Mouse (Mus musculus): ENCODE measurements around the gene Flot2. TPM values are rescaled to one million over a fixed set of nuclear protein-coding genes. Genes with fewer than 3 reads are reported as not detected.
A peak's percentile ranks its signal among the peaks of the same experiment; 100 is the strongest.

Flot2 gene
- polyA plus RNA-seq (2015; fragmentation: Nextera tagmentation; extraction: Ambion mirVana): 23.1 and 25.9 TPM in 2 replicates

GRCm38 (mm10) chr11:78037831-78038752 lies at the start of gene Flot2:
Flot2 (plus strand) TSS chr11:78037931.
- H3K36me3 ChIP-seq (replicated peaks; ENCODE audit: insufficient read depth, low read length): peaks cover 7% of the 10 kb centered on the region; the same call in 1 of the 2 replicates

GRCm38 (mm10) chr11:77989071-77989690 lies 48.5 kb upstream of the Flot2 start:
- Histone ChIP-seq H3K9ac (replicated peaks) (no peak overlapping the region), H3K36me3 (replicated peaks; ENCODE audit: insufficient read depth, low read length) (peaks cover 35% of the 10 kb centered on the region), H3K4me3 (ENCODE audit: low read depth, low read length) (no peak overlapping the region), H3K27ac (ENCODE audit: low read depth) (no peak overlapping the region), H3K27me3 (ENCODE audit: insufficient read depth, low read length) (no peaks in the 10 kb centered on the region), H3K9me3 (ENCODE audit: low read length) (no peaks in the 10 kb centered on the region), H3K4me1 (ENCODE audit: insufficient read depth) (0 out of 2 replicates have a peak, but pooled peaks cover 6% of the 10 kb centered on the region), H3K4me2 (ENCODE audit: low read depth, low read length) (no peak overlapping the region)
- TF ChIP-seq EP300 (IDR thresholded peaks at IDR 0.05; ENCODE audit: low read depth): no peak
- TF ChIP-seq CTCF (IDR thresholded peaks at IDR 0.05; ENCODE audit: low read depth): no peak
- WGBS (ENCODE audit: insufficient replicate concordance): 91% methylated on average over 13 of the region's 13 CpGs
- no peak for ATAC-seq
- DNase-seq: no peak

More at GRCm38 (mm10) chr11:78037831-78038752, at the start of gene Flot2:
- Histone ChIP-seq H3K9ac (replicated peaks) (peak within 1 kb of the TSS; percentile 80), H3K27ac (ENCODE audit: low read depth) (peak within 1 kb of the TSS; percentile 86), H3K4me1 (ENCODE audit: insufficient read depth) (peaks cover 23% of the 10 kb centered on the region), H3K9me3 (ENCODE audit: low read length) (no peaks in the 10 kb centered on the region), H3K4me2 (ENCODE audit: low read depth, low read length) (peak within 1 kb of the TSS; percentile 94), H3K4me3 (ENCODE audit: low read depth, low read length) (peak within 1 kb of the TSS; percentile 75), H3K27me3 (ENCODE audit: insufficient read depth, low read length) (no peaks in the 10 kb centered on the region)
- ATAC-seq: peak; percentile 83
- 2% methylated on average over 50 of the region's 55 CpGs for WGBS (ENCODE audit: insufficient replicate concordance)
- peak; percentile 79 for DNase-seq
- TF ChIP-seq CTCF (IDR thresholded peaks at IDR 0.05; ENCODE audit: low read depth) (peak; percentile 41), EP300 (IDR thresholded peaks at IDR 0.05; ENCODE audit: low read depth) (no peak)

- H3K27ac ChIP-seq (ENCODE audit: low read depth): no peak overlapping the region
- H3K4me1 ChIP-seq (ENCODE audit: insufficient read depth): no peaks in the 10 kb centered on the region
- H3K36me3 ChIP-seq (replicated peaks; ENCODE audit: insufficient read depth, low read length): peaks cover 26% of the 10 kb centered on the region; the same call in 1 of the 2 replicates
- H3K9ac ChIP-seq (replicated peaks): no peak overlapping the region
- no peak for ATAC-seq
- WGBS (ENCODE audit: insufficient replicate concordance): 54% methylated on average over 1 of the region's 1 CpGs
- H3K27me3 ChIP-seq (ENCODE audit: insufficient read depth, low read length): no peaks in the 10 kb centered on the region
- H3K4me2 ChIP-seq (ENCODE audit: low read depth, low read length): no peak overlapping the region
- H3K4me3 ChIP-seq (ENCODE audit: low read depth, low read length): no peak overlapping the region
- no peak for DNase-seq
- H3K9me3 ChIP-seq (ENCODE audit: low read length): no peaks in the 10 kb centered on the region
- TF ChIP-seq CTCF (IDR thresholded peaks at IDR 0.05; ENCODE audit: low read depth) (no peak), EP300 (IDR thresholded peaks at IDR 0.05; ENCODE audit: low read depth) (no peak)
Observed at GRCm38 (mm10) chr11:77995556-77995955, 42.2 kb upstream of the Flot2 start.

- TF ChIP-seq EP300 (IDR thresholded peaks at IDR 0.05; ENCODE audit: low read depth) (no peak), CTCF (IDR thresholded peaks at IDR 0.05; ENCODE audit: low read depth) (no peak)
Observed at GRCm38 (mm10) chr11:78006446-78006845, 31.3 kb upstream of the Flot2 start.

GRCm38 (mm10) chr11:78019676-78020075 lies 18.1 kb upstream of the Flot2 start:
- H3K4me1 ChIP-seq (ENCODE audit: insufficient read depth): no peaks in the 10 kb centered on the region
- 15% methylated on average over 4 of the region's 4 CpGs for WGBS (ENCODE audit: insufficient replicate concordance)

More at GRCm38 (mm10) chr11:78006446-78006845, 31.3 kb upstream of the Flot2 start:
- no peak overlapping the region for H3K27ac ChIP-seq (ENCODE audit: low read depth)
- ATAC-seq: no peak
- no peaks in the 10 kb centered on the region for H3K27me3 ChIP-seq (ENCODE audit: insufficient read depth, low read length)
- H3K9me3 ChIP-seq (ENCODE audit: low read length): no peaks in the 10 kb centered on the region
- DNase-seq: no peak
- H3K9ac ChIP-seq (replicated peaks): no peak overlapping the region
- 91% methylated on average over 5 of the region's 5 CpGs for WGBS (ENCODE audit: insufficient replicate concordance)
- no peaks in the 10 kb centered on the region for H3K4me1 ChIP-seq (ENCODE audit: insufficient read depth)
- H3K4me3 ChIP-seq (ENCODE audit: low read depth, low read length): no peak overlapping the region
- H3K4me2 ChIP-seq (ENCODE audit: low read depth, low read length): no peak overlapping the region
- peaks cover 62% of the 10 kb centered on the region for H3K36me3 ChIP-seq (replicated peaks; ENCODE audit: insufficient read depth, low read length)

GRCm38 (mm10) chr11:78023607-78024006 lies 14.1 kb upstream of the Flot2 start:
- Histone ChIP-seq H3K9ac (replicated peaks) (no peak overlapping the region), H3K4me2 (ENCODE audit: low read depth, low read length) (no peak overlapping the region), H3K4me3 (ENCODE audit: low read depth, low read length) (no peak overlapping the region), H3K36me3 (replicated peaks; ENCODE audit: insufficient read depth, low read length) (peaks cover 69% of the 10 kb centered on the region), H3K9me3 (ENCODE audit: low read length) (no peaks in the 10 kb centered on the region), H3K27ac (ENCODE audit: low read depth) (no peak overlapping the region), H3K4me1 (ENCODE audit: insufficient read depth) (no peaks in the 10 kb centered on the region), H3K27me3 (ENCODE audit: insufficient read depth, low read length) (no peaks in the 10 kb centered on the region)
- WGBS (ENCODE audit: insufficient replicate concordance): 81% methylated on average over 8 of the region's 8 CpGs
- TF ChIP-seq CTCF (IDR thresholded peaks at IDR 0.05; ENCODE audit: low read depth) (peak; percentile 59), EP300 (IDR thresholded peaks at IDR 0.05; ENCODE audit: low read depth) (no peak)
- DNase-seq (peak; percentile 56), ATAC-seq (no peak)

More at GRCm38 (mm10) chr11:78019676-78020075, 18.1 kb upstream of the Flot2 start:
- no peaks in the 10 kb centered on the region for H3K9me3 ChIP-seq (ENCODE audit: low read length)
- H3K9ac ChIP-seq (replicated peaks): no peak overlapping the region
- H3K4me2 ChIP-seq (ENCODE audit: low read depth, low read length): no peak overlapping the region
- DNase-seq: peak; percentile 84
- H3K27me3 ChIP-seq (ENCODE audit: insufficient read depth, low read length): no peaks in the 10 kb centered on the region
- H3K4me3 ChIP-seq (ENCODE audit: low read depth, low read length): no peak overlapping the region
- TF ChIP-seq CTCF (IDR thresholded peaks at IDR 0.05; ENCODE audit: low read depth): peak; percentile 96
- TF ChIP-seq EP300 (IDR thresholded peaks at IDR 0.05; ENCODE audit: low read depth): no peak
- peak; percentile 58; the same call in 1 of the 2 replicates for ATAC-seq
- H3K27ac ChIP-seq (ENCODE audit: low read depth): no peak overlapping the region
- peaks cover 76% of the 10 kb centered on the region for H3K36me3 ChIP-seq (replicated peaks; ENCODE audit: insufficient read depth, low read length)

All from liver, postnatal 0 days (tissue).